Mouse (Mus musculus): ENCODE results near the gene Zfp36. TPM values are rescaled to one million over a fixed set of nuclear protein-coding genes. Genes with fewer than 3 reads are reported as not detected.
"Not testable (repeated sequence)": the region's sequence is repeated elsewhere in the genome, so short reads cannot be mapped to it uniquely, and the experiment has no call there.

Gene Zfp36
- total RNA-seq (2021) = 1 to 10 TPM; 1.4 to 2.3 TPM
- long read RNA-seq, experiment 1, partial matches to known transcripts = 0 of 3 reads
- long read RNA-seq, experiment 1, other reads (novel, unspliced or antisense) = 0 of 3 reads
- long read RNA-seq, experiment 2 = 0 reads

- no peak for DNase-seq (ENCODE audit: low spot score in 2 of 2)
These were observed at the start of gene Zfp36 for GRCm38 (mm10) chr7:28380237-28381016. Gene Zfp36, minus strand, starts transcription at chr7:28380253.

GRCm38 (mm10) chr7:28427738-28428137, 47.7 kb upstream of the Zfp36 start:
- DNase-seq (ENCODE audit: low spot score in 2 of 2) = no peak

- DNase-seq (ENCODE audit: low spot score in 2 of 2) = no peak
These were observed 43.0 kb upstream of the Zfp36 start for GRCm38 (mm10) chr7:28423018-28423417.

DNA sequence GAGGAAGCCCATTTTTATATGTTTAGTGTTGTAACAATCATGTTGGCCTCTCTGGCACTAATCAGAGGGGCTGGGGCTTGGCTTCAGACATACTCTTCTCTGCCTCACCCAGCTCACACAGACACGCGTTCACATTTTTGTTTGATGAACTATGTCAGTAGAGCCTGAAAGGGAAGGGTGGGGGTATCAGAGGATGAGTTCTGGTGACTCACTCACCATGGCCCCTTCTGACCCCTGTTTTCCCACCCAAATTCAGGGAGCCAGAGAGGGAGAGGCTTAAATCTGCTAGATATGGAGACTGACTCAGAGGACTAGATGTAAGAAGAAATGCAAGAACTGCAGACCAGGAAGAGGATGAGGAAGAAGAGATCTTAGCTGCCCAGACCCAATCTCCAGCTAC, 39.4 kb upstream of the Zfp36 start:
- DNase-seq (ENCODE audit: low spot score in 2 of 2) = no peak

GRCm38 (mm10) chr7:28418096-28418670, 38.1 kb upstream of the Zfp36 start:
- DNase-seq (ENCODE audit: low spot score in 2 of 2) = no peak

DNA sequence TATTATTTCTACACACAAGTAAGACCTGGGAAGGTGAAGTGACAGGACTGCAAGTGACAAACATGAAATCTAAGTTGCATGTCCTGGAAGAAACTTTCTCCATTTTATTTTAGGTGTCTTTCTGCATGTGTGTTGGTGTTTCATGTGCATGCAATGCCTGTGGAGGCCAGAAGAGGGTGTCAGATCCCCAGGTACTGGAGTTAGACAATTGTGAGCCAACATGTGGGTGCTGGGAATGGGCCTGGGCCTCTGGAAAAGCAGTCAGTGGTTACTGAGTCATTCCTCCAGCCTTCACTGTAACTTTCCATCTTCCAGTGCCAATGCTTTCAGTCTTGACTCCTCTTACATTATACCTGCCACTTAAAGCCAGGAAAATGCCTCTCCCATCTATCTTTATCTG, 37.3 kb upstream of the Zfp36 start:
- DNase-seq (ENCODE audit: low spot score in 2 of 2) = no peak

- no peak for DNase-seq (ENCODE audit: low spot score in 2 of 2)
These were observed 32.8 kb upstream of the Zfp36 start for GRCm38 (mm10) chr7:28412826-28413225.

- DNase-seq (ENCODE audit: low spot score in 2 of 2) = no peak
These were observed 30.9 kb upstream of the Zfp36 start for GRCm38 (mm10) chr7:28410841-28411475.

DNA sequence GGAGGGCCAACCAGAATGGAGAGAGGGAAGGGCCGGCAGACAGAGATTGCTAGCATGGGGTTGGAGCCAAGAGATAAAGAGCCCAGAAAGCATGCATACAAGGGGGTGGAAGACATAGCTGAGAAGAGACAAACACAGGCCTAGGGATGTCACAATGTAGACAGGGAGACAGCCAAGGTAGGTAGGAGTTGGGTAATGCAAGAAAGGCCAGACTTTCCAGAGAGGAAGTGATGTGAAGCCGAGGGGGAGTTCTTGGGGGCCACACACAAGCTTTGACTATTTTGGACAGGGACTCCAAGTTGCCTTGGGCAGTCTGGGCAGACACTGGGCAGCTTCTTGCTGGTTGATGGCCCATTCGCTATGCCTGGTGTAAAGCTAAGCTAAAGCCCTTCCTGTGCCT, 21.9 kb upstream of the Zfp36 start:
- DNase-seq (ENCODE audit: low spot score in 2 of 2) = no peak

GRCm38 (mm10) chr7:28401030-28401429, 21.0 kb upstream of the Zfp36 start:
- no peak for DNase-seq (ENCODE audit: low spot score in 2 of 2)

DNA sequence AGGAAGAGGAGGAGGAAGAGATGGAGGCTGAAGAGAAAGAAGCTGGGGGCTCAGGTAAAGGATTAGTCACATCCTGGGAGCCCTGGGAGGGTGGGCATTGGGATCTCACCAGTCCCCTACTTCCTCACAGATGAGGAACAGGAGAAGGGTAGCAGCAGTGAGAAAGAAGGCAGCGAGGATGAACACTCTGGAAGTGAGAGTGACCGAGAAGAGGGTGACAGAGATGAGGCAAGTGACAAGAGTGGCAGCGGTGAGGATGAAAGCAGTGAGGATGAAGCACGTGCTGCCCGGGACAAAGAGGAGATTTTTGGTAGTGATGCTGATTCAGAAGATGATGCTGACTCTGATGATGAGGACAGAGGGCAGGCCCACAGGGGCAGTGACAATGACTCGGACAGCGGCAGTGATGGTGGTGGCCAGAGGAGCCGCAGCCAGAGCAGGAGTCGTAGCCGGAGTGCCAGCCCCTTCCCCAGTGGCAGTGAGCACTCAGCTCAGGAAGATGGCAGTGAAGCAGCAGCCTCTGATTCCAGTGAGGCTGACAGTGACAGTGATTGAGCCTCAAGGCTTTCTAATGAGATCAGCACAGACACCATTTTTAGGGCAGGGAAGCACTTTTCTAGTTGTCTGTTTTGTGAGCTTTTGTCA, 18.8 kb upstream of the Zfp36 start:
- no peak for DNase-seq (ENCODE audit: low spot score in 2 of 2)

- no peak for DNase-seq (ENCODE audit: low spot score in 2 of 2)
These were observed 17.9 kb upstream of the Zfp36 start for GRCm38 (mm10) chr7:28398000-28398399.

GRCm38 (mm10) chr7:28395425-28395824, 15.4 kb upstream of the Zfp36 start:
- DNase-seq (ENCODE audit: low spot score in 2 of 2) = no peak

DNA sequence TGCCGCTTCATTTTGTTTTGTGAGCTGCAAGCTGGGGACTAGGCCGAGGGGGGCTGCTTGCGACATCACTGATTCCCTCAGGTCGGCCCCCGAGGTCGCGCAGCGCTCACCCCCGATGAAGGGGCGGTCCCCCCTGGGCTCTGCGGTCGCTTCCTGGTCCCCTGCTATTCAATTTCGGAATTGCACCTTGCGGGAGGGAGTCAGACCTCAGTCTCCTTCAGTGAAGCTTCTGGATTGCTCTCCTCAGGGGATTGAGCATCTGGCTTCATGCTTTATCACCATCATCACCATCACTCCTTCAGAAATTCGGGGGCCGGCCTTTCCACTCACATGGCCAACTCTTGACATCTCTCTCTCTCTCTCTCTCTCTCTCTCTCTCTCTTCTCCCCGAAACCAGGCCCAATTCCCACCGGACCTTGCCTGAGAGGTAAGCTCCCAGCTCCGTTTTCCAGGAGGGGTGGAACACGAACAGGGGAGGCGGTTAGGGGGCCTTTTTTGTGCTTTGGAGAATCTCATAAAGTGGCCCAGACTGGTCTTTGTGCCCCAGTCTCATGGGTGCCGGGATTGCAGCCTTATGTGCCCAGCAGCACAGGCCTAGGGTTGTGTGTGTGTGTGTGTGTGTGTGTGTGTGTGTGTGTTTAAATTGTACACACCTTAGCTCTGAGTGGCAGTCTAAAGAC, 13.4 kb upstream of the Zfp36 start:
- DNase-seq (ENCODE audit: low spot score in 2 of 2) = no peak

- DNase-seq (ENCODE audit: low spot score in 2 of 2) = peak; percentile 94 to 97
These were observed 12.6 kb upstream of the Zfp36 start, which contains the start of the genes Med29 and Paf1 for GRCm38 (mm10) chr7:28392429-28393271. Gene Med29, minus strand, starts transcription at chr7:28392708. Gene Paf1, plus strand, starts transcription at chr7:28392951.

DNA sequence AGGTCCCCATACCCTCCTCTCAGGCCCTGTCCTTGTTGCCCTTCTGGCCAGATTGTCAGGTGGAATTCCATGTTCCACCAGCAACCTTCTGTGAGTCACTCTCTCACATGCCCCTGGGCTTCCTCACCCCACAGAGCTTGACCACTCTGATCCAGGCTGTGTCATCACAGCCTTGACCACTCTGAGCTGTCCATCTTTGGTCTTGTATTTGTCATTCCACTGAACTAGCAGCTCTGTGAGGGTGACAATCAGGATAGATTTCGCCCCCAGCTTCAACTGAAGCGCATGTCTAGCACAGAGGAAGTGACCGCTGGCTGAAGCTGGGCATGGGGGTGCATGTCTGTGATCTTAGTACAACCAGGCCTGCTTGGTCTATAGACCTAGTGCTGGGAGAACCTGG, 10.3 kb upstream of the Zfp36 start:
- DNase-seq (ENCODE audit: low spot score in 2 of 2) = no peak

DNA sequence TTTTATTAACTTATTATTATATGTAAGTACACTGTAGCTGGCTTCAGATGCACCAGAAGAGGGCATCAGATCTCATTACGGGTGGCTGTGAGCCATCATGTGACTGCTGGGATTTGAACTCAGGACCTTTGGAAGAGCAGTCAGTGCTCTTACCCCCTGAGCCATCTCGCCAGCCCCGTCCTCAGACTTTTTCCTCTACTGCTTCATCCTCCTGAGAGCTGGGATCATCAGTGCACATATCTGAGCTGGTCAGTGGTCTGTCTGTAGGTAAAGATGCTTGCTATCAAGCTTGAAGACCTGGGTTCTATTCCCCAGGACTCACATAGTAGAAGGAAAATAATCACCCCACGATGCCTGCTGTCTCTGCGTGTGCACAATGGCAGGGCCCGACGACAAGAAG, 7.3 kb upstream of the Zfp36 start:
- not testable (repeated sequence) for DNase-seq (ENCODE audit: low spot score in 2 of 2)

- not testable (repeated sequence) for DNase-seq (ENCODE audit: low spot score in 2 of 2)
These were observed 6.8 kb upstream of the Zfp36 start for GRCm38 (mm10) chr7:28386877-28387276.

DNA sequence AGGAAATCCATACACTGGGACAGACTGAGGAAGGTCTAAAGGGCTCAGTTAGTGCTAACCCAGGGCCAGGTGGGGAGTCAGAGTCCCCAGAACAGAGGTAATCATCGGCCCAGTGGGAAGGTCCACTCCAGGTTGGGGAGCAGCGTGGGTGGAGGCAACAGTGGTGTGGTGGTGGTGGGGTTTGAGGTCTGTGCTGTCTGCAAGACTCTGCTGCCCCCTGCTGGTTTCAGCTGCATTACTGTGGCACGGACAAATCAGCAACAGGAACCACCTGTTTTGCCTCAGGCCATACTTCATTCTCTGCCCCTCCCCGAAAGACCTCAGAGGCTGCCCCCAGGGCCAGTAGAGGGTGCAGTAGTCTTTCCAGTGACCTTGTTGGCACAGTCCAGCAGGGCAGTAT, 6.4 kb upstream of the Zfp36 start:
- peak; percentile 78 to 85 for DNase-seq (ENCODE audit: low spot score in 2 of 2)

- DNase-seq (ENCODE audit: low spot score in 2 of 2) = no peak
These were observed 6.0 kb upstream of the Zfp36 start for GRCm38 (mm10) chr7:28386007-28386406.

Data from left cerebral cortex, adult 18-20 months (tissue).